ENCODE assay signal across 9 mouse cellular contexts in genomic region chr3:52044651-52045050, GRCm38 (mm10).
DNase-seq lines count a peak whose midpoint lies in the region; ATAC-seq and TF ChIP-seq lines count a peak whose summit lies in the region.
"Had no signal": no experiment of that assay in that cellular context is flagged by ENCODE, and none has a peak within 500 bp of the region (broad histone marks: within the 10 kb centered on the region; RNA-seq: fewer than 3 reads in every experiment).

No protein-coding gene starts in this region.

- intact Hi-C loops in heart, postnatal 14 days (cut with DNase I), result loop anchor here (2.0 to 5.0 kb wide), 2 partner anchors 43 to 152 kb away; no protein-coding TSS in a partner anchor

- 0 out of 2 replicates have a peak, but pooled peaks cover 6% of the 10 kb centered on the region for H3K36me3 ChIP-seq in kidney, postnatal 0 days (ENCODE audit: insufficient read depth, low read length)
- H3K36me3 ChIP-seq in midbrain, embryonic 10.5 days, result no peaks in the 10 kb centered on the region
- H3K36me3 ChIP-seq: G1E had no signal

- H3K27ac ChIP-seq in kidney, postnatal 0 days, result peak overlapping the region; percentile 94; the same call in 1 of the 2 replicates
- H3K27ac ChIP-seq in midbrain, embryonic 10.5 days (replicated peaks), result peak overlapping the region; percentile 92

- H3K9me3 ChIP-seq in kidney, postnatal 0 days (replicated peaks; ENCODE audit: low read length), result no peaks in the 10 kb centered on the region
- H3K9me3 ChIP-seq in midbrain, embryonic 10.5 days (replicated peaks), result no peaks in the 10 kb centered on the region
- H3K9me3 ChIP-seq: G1E had no signal

- H3K9ac ChIP-seq in kidney, postnatal 0 days (ENCODE audit: low read depth, low read length), result peak overlapping the region; percentile 19; the same call in 1 of the 2 replicates

- no peak overlapping the region for H3K4me3 ChIP-seq in kidney, postnatal 0 days (replicated peaks; ENCODE audit: low read depth, low read length)
- peak overlapping the region; percentile 49 for H3K4me3 ChIP-seq in midbrain, embryonic 10.5 days

- no peak for ATAC-seq in kidney, postnatal 0 days (replicated peaks; ENCODE audit: low FRiP score, low read depth)
- no peak for ATAC-seq in frontal cortex, adult (ENCODE audit: low TSS enrichment)

- peak overlapping the region; percentile 57 for H3K4me2 ChIP-seq in kidney, postnatal 0 days (ENCODE audit: low read length)

- 20% methylated on average over 14 of the region's 14 CpGs for WGBS in kidney, postnatal 0 days
- under 1% methylated on average over 14 of the region's 14 CpGs for WGBS in midbrain, embryonic 10.5 days

- H3K27me3 ChIP-seq in kidney, postnatal 0 days (ENCODE audit: insufficient read depth, low read length), result no peaks in the 10 kb centered on the region
- no peaks in the 10 kb centered on the region for H3K27me3 ChIP-seq in midbrain, embryonic 10.5 days (ENCODE audit: low read depth, poor library complexity, severe bottlenecking)

- TF ChIP-seq CTCF in kidney, postnatal 0 days (IDR thresholded peaks at IDR 0.05; ENCODE audit: low read depth), result no peak

- peak; percentile 54 for DNase-seq in kidney, postnatal 0 days (ENCODE audit: low spot score)
- no peak for DNase-seq in kidney, postnatal 36 days
- peak; percentile 30 to 46 for DNase-seq in cerebellum, postnatal 36 days
- peak; percentile 11 to 46 for DNase-seq in heart, postnatal 14 days
- DNase-seq in midbrain, embryonic 10.5 days (ENCODE audit: low spot score), result peak; percentile 67
- no peak for DNase-seq in ovary, postnatal 10 days (ENCODE audit: low spot score)
- no peak for DNase-seq in layer of hippocampus, adult 18-20 months (ENCODE audit: low spot score in 2 of 2)

- peaks cover 33% of the 10 kb centered on the region for H3K4me1 ChIP-seq in kidney, postnatal 0 days (replicated peaks; ENCODE audit: insufficient read depth, low read length)
- peaks cover 70% of the 10 kb centered on the region for H3K4me1 ChIP-seq in midbrain, embryonic 10.5 days

Comparison
In these comparisons a context has a peak if more than half of its experiments do, and no peak if none do; other contexts are left out.
1. DNase-seq: peak in kidney, postnatal 0 days (single experiment), cerebellum, postnatal 36 days (2 of 2), heart, postnatal 14 days (2 of 2) and midbrain, embryonic 10.5 days (single experiment); none in kidney, postnatal 36 days (0 of 2), ovary, postnatal 10 days (single experiment) and layer of hippocampus, adult 18-20 months (0 of 2).